Mouse (Mus musculus): ENCODE data around the gene Pawr.

Gene Pawr

DNA sequence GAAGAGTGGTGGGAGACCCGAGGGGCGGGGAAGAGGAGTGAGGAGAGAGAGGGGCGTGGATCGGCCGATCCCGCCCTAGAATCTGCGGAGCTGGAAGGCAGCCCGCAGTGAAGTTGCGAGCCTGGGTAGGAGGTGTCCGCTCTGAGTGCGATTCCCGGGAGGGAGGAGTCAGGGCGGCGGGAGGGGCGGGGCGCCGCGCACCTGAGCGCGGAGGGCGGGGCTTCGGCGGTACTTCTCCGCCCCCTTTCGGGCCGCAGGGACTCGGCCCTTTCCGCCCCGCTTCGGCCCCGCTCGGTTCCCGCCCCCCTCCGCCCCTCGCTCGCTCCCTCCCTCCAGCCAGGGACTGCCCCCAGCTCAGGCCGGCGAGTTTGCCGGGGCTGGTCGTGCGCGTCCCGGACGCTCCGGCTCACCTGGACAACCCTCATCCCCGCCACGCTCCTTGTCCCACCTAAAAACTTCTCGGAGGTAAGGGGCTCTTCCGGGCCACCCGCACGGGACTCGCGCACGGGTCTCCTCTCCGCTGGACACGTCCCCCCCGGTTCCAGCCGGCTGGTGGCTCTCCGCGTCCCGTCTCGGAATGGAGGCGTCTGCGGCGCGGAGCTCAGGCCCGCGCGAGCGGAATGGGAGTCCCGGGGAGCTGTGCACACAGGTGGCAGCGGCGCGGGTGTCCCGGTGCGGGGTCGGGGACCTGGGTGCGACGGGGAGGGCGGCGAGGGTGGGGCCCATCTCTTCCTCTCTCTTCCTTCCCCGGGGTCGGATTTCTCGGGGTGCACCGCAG lies at the start of gene Pawr:
TSS of gene Pawr (plus strand) at position 338 of the 778 bp plus-strand sequence.
- peak; percentile 50 for DNase-seq

DNA sequence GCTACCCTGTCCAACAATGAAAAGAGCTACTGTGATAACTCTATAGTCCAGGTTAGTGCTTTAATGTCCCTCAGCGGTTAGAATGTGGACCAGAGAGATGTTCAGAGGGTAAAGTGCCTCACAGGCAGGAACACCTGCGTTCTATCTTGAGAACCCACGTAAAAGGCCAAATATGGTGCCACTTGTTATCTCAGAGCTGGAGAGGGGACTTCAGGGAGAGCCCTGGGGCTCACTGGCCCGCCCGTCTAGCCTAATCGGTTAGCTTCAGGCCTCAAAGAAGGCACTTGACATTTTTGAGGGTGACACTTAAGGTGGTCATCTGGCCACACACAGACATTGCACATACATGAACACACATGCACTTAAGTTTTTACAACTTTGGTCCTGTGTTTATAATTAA lies 49.6 kb upstream of the Pawr start:
- DNase-seq = no peak

DNA sequence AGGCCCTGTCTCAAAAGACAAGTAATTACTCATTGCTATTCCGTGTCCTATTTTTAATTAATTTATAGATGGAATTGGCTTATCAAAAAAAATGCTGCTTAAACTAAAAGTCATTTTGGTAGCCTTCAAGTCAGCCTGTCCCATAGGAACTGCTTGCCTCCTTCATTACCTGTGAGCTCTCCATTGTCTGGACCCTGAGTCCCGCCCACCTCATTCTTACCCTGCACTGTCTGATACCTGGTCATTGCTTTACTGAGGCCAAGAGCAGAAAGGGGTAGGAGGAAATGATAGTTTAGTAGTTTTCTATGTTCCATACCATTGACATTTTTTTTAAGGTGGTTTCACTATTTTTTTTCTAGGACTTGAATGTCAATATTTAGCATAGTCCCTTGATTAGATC lies 48.5 kb upstream of the Pawr start:
- no peak for DNase-seq

DNA sequence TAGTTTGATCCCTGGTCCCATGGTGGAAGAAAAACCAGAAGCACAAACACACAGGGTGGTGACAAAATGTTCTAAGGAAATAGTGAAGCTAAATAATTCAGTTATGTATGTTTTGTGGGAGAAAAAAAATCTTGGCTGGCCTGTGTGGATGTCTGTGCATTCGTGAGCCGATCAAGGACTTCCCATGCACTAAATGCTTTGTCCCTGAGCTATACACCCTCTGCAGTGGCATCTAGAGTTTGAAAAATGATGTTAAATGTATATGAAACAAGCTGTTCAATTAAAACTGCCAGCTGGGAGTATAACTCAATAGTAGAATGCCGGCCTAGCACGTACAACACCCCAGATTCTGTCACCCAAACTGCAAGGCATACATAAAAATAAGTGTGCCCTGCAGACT lies 48.1 kb upstream of the Pawr start:
- no peak for DNase-seq

DNA sequence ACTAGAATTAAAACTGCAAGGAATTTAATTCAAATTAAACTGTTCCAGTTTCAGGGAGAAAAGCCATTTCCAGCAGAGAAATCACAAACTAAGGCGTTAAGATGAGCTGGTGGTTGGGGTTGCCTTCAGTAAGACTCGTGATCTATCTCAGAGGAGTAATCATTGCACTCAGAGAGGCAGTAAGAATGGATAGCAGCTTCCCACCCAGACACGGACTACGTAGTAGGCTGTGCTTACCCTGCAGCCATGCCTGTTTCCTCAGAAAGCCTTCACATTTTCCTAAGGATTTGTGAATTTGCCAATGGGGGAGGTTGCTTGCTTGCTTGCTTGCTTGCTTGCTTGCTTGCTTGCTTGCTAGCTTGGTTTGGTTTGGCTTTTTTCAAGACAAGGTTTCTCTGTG lies 47.5 kb upstream of the Pawr start:
- DNase-seq = no peak

DNA sequence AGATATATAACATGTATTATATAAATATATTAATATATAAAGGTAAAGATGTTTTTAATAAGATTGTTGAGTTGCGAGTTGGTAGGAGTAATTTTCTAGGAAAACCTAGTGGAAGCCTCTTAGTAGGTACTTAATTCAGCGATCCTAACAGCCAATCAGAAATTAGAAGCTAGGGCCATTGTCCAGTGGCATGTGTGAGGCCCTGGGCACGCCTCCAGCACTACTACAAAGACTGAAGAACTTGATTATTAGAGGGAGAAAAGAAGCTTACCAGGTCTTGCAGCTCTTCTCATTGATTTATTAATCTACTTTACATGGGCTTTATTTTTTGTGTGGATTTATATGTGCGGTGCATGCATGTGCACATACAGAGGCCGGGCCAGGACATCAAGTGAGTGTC lies 46.9 kb upstream of the Pawr start:
- DNase-seq = no peak

DNA sequence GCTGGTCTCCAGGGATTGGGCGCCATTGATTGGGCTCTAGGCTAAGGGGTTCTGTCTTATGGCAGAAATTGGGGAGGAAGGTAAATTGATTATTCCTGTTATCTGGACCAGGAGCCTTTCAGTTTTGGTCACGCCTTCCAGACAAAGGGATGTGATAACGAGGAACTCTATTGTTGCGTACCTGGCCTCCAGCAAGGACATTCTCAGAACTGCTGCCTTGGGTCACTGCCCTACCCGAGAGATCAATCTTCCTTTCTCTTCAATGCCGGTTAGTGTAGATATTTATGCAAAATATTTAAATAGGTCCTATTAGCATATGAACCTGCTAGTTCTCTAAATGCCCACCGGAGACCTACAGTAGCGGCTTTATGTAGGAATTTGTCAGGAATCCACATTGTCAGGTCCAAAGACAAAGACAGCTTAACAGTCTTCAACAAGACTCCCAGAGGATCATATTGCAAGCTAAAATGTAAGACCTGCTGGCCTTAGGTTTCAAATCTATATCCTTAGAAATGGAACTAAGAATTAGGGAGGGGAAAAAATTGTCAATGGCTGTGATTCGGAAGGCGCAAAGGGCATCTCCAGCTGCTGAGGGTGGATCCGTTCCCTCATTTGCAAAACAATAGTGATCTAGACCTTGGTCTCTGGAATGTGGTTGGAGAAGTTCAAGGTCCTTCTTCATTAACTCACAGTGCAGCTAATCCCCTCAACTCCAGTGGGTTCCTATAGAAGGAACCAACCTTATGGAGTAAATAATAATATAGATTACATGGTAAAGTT lies 45.1 kb upstream of the Pawr start:
- DNase-seq = no peak

DNA sequence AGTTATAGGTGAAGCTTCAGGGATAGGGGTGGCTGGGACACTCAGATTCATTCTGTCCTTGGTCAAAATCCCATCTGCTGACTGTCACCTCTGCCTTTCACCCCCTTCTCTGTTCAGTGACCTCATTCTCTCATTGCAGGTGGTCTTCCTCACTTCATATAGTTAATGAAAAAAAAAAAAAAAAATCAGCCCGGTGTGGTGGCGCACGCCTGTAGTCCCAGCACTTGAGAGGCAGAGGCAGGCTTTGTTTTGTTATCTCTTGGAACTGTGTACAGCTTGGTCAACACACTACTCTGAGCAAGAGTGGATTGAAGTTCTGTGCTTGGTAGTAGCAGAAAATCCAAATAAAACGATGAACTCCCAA lies 44.5 kb upstream of the Pawr start:
- no peak for DNase-seq

DNA sequence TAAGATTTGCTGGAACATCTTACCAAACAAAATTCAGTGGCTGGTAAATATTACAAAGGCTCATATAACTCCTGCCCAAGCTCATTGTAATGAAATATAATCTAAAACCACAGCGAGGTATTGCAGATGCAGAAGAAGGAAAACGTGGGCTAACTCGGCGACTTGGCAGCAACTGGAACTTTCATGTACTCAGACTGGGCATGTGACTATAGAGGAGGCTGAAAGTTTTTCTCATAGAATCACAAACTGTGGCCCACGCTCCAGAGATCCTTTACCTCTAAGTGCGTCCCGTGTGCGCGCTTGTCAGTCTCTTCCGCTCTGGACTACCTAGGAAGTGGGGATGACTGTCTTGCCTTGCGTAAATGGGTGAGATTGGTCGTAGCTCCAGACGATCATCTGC lies 41.9 kb upstream of the Pawr start:
- DNase-seq = no peak

DNA sequence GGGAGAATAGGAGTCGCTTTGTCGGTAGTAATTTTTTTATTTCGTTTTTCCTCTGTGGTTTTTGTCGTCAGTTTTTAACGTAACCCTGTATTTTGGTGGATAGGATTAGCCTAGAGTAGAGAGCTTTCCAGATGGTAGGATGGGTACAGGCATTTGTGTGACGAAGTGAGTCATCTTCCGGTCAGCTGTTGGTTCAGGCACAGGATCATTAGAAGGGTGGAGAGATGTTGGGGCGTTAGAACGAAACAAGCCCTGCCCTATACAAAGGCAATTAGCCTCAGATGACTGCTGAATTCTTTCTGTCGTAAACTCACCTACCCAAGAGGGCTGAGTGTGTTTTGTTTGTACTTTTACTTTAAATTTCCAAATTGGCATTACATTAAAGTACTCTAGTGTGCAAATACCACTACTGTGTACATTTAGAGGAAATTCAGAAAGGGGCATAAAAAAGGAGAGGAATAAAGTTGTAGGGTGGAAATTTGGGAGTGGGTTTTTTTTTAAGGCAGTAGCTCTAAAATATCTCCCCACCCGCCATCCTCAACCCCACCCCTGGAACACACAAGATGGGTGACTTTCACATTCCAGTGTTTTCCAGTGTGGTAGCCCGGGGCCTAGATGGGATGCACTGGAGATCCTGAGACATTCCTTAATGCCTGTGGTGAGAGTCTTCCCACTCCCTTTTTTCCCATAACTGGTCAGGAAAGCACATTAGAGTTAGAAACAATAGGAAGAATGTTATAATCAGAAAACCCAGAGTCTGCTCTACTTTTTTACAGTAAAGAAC lies 40.0 kb upstream of the Pawr start:
- no peak for DNase-seq

DNA sequence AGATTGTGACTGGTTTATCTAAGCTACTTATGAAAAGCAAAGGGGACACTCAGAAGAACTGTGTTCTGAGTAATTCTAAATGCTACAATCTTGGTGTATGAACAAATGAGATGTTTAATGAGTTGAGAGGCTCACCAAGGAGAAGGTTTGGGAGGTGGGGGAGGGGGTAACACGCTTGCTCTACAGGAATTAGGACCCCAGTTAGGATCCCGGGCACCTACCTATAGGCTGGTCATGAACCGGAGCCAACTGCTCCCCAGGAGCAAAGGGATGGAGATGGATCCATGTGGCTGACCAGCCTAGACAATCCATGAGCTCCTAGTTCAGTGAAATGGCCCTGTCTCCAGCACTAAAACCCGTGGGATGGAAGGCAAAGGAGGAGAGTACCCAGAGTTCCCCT lies 39.3 kb upstream of the Pawr start:
- no peak for DNase-seq

DNA sequence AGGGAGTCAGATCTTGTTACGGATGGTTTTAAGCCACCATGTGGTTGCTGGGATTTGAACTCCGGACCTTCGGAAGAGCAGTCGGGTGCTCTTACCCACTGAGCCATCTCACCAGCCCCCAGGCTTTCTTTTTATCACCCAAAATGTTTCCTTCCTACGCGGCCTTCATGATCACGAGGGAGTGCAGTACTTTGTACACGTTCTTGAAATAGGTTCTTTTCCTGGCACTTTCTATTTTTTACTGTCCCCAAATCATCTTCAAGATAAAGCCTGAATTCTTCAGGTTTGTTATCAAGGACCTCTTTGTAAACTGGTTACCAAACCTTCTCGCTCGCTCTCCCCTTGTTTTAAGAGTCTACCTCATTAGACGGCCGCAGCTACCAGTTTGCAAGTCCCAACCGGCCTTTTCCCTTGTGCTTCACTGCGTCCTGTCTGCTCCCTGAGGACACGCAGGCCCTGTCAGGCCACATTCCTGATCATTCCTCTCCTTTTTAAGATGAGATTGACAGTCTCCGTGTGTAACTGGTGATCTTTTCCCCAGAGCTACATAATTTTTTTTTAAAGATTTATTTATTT lies 38.2 kb upstream of the Pawr start:
- no peak for DNase-seq

DNA sequence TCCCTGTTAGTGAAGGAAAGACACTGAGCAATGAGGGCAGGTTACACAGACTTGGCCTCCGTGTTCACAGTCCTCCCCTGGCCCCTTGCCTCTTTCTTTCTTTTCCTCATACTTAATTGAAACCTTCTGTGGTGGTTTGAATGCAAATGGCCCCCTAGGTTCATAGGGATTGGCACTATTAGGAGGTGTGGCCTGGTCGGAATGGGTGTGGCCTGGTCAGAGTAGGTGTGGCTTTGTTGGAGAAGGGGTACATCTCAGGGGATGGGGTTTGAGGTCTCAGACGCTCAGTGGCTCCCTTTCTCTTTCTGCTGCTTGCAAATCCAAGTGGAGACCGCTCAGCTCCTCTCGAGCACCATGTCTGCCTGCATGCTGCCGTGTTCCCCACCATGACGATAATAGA lies 37.2 kb upstream of the Pawr start:
- DNase-seq = no peak

DNA sequence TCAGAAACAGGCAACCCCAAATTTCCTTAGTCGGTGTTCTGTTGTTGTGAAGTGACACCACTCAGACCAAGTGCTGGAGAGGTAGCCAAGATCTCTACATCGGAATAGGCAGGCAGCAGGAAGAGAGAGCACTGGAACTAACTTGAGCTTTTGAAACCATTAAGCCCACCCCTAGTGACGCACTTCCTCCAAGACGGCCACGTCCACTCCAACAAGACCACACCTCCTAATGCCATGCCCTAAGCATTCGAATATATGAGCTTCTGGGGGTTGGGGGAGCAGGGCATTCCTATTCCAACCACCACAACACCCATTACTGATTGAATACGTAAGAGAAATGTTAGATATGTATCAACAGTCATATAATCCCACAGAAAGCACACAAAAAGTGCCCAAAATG lies 35.5 kb upstream of the Pawr start:
- no peak for DNase-seq

DNA sequence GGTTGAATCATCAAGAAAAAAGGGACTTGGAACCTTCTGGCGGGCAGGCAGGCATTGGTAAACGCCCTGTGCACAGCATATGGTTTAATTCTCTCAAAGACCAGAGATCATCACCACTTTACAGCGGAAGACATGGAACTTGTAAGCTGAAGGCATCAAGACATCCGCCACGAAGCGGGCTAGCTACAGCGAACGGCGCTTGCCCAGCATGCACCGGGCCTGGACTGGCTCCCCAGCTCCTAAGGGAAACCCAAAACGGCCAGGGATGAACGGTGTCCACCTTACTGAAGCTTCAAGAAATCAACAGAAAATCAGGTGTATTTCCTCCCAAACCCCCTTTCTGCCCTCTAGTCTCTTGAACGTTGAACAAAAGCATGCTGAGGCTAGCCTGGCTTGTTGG lies 33.7 kb upstream of the Pawr start:
- no peak for DNase-seq

DNA sequence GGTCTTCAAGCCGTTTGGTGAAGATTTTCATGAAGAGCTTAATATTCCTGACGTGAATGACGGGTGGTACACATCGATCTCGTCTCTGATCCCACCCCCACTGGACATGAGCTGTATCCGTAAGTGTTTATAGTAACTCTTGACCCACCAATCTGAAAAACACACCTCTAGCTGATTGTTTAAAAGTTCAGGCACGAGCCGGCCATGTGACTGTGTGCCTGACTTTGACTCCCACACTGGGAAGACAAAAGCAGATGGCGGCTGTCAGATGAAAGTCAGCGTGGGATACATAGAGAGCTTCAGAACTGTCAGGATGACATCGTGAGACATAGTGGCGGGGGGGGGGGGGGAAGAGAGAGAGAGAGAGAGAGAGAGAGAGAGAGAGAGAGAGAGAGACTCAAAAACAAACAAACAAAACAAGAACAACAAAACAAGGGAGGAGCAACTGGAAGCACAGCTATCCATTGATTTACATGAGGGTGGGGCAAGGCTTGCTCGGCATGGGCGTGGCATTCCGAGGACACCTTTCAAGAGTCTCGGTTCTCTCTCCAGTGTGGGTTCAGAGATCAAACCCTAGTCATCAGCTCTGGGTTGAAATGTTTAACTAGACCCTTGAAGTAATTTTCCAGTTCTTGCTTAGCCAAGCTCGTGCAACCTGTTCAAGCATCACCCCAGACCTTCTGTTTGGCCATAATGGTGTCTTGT lies 32.9 kb upstream of the Pawr start:
- DNase-seq = no peak

DNA sequence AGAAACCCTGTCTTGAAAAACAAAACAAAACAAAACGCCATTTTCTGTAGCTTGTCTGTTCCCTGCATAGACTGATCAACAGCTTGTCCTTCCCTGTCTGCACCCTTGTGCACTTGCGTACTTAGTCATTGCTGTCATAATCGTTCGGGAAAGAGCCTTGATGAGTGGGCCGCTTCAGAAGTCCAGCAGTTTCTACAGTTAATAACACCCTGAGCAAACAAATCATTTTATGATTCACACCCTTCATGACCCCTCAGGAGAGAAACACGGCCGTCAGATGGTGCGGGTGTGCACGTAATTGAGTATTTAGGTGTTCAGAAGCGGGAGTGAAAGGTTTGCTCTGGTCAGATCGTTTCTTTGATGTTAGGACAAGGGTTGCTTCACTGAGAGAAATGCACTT lies 32.1 kb upstream of the Pawr start:
- no peak for DNase-seq

DNA sequence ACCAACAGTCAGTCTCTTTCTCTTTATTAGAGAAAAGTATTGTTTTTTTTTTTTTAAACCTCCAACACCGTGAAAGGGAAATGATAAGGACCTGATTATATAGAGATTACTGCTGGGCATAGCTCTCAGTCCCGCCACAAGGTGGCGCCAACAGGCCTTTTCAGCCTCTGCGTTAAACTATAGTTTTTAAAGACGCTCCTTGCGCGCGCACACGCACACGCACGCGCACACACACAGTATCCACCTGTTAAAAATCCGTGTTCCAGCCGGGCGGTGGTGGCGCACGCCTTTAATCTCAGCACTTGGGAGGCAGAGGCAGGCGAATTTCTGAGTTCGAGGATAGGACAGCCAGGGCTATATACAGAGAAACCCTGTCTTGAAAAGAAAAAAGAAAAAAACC lies 31.1 kb upstream of the Pawr start:
- DNase-seq = peak; percentile 90

DNA sequence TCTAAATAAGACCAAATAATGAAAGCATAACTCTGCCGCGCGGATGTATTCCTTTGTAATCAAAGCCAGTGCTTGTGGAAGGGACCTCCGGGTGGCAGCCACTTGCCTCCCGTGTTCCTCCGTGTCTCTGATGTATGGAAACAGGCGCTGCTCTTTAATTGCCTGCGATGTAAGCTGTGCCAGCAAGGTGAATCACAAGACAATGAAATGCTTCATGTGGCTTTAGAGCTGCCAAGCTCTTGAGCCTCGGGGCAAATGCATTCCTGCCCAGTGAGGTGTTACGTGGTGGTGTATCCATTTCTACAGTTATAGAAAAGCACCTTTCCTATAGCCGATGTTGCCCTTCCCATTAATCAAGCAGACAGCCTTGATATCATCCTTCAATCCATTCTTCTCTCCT lies 24.1 kb upstream of the Pawr start:
- no peak for DNase-seq

DNA sequence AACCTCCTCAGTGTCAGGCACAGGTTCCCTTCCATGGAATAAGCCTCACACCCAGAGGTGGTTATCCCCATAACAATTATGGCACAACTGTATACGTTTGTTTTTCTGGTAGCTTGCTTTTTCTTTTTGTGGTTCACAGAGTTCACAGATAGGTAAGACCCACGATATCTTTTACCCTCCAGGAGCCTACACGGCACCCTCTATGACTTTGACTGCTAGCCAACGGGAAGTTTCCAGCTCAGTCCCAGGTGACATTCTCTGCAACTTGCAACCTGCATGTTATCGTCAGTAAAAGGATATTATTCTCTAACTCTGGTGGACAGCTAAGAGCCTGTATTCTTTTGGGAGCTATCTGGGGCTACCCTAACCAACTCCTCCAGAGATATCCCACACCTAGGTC lies 21.7 kb upstream of the Pawr start:
- DNase-seq = no peak

DNA sequence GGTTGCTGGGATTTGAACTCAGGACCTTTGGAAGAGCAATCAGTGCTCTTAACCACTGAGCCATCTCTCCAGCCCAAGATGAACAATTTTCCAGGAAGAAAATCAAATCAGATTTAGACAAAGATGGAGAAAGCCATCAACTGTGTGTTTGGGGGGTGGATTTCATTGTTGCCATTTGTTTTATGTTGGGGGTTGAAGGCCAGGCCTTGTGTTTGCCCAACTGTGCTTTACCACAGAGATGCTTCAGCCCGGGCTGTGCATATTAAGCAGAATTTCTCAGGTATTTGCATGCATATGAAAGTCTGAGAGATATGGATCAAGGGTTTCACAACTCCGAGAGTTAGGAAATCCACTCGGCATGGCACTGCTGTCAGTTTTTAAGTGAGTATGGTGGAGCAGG lies 20.5 kb upstream of the Pawr start:
- no peak for DNase-seq

DNA sequence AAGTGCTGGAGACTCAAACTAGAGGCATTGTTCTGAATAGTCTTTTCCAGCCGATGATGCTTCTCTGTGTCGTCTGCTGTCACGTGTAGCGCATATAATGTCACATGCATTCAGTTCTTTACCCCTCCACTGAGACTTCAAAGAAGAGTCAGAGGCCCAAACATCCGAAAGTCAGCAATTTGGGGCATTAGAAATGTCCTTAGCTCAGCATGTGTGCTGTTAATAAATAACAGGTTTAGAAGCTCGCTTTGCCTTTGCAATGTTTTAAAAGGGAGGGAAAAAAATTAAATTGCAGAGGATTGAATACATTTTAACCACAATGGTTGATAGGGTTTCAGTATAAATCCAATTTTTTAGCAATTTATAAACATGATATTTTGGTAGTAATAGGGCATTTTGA lies 18.1 kb upstream of the Pawr start:
- no peak for DNase-seq

DNA sequence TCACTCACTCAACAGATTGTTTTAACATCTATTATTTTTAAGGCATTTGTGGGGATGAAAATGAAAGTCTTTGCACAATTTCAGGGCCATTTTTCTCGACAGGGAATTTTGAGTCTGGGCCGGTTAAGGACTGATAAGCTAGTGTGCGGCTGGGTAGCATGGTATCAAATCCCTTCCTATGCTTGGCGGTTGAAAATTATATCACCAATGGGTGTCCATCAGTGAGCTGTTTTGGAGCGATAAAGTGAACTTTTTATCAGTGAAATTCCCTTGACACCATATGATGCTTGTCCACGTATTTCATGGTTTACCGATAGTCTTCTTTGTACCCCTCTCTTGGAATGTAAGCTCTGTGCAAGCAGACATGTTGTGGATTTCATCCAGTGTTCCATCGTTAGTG lies 17.5 kb upstream of the Pawr start:
- no peak for DNase-seq

All from right cerebral cortex, postnatal 4 days (tissue).